ENCODE assay signal across 8 mouse cellular contexts in genomic region chr11:78327634-78328511, GRCm38 (mm10). TPM values are rescaled to one million over a fixed set of nuclear protein-coding genes. Genes with fewer than 3 reads are reported as not detected.
DNase-seq lines count a peak whose midpoint lies in the region; ATAC-seq lines count a peak whose summit lies in the region.

Pigs (plus strand) TSS chr11:78328415.

- peak; percentile 98 for DNase-seq in ZHBTc4 (ENCODE audit: low read depth, low spot score)
- DNase-seq in gastrocnemius, adult 8-10 months (ENCODE audit: low spot score in 2 of 2) = peak; percentile 94 to 95
- DNase-seq in hindlimb bud, embryonic 11.5 days (ENCODE audit: extremely low spot score, low read depth, low spot score) = peak; percentile 87
- peak; percentile 86 to 94 for DNase-seq in left cerebral cortex, adult 8-10 months (ENCODE audit: low spot score in 2 of 2)
- DNase-seq in right cerebral cortex, postnatal 10 days (ENCODE audit: low spot score in 2 of 2) = peak; percentile 97 to 98
- peak; percentile 94 for DNase-seq in urinary bladder, postnatal 25 days (ENCODE audit: low spot score)

- peak; percentile 98 for ATAC-seq in common myeloid progenitor, adult 5-6 weeks (replicated peaks; ENCODE audit: low read depth, poor library complexity, severe bottlenecking)

- peaks cover 64% of the 10 kb centered on the region for H3K4me1 ChIP-seq in megakaryocyte, embryonic 14.5 days

- no peaks in the 10 kb centered on the region for H3K9me3 ChIP-seq in megakaryocyte, embryonic 14.5 days

- peak within 1 kb of the TSS; percentile 97 for H3K4me3 ChIP-seq in megakaryocyte, embryonic 14.5 days (replicated peaks)

- H3K36me3 ChIP-seq in megakaryocyte, embryonic 14.5 days (replicated peaks; ENCODE audit: low read length) = peaks cover 55% of the 10 kb centered on the region

- H3K27me3 ChIP-seq in megakaryocyte, embryonic 14.5 days (replicated peaks) = no peaks in the 10 kb centered on the region

RNA-seq across cellular contexts. Expression of gene Pigs, which starts in this region (rescaled TPM):
- total RNA-seq in common myeloid progenitor, adult 5-6 weeks (2017) = 12.6 and 17.9 TPM in 2 replicates
- total RNA-seq in gastrocnemius, adult 8-10 months (2022) = 10 to 100 TPM; 19.1 to 25.1 (median 21.3) TPM
- total RNA-seq in left cerebral cortex, adult 8-10 months (2022) = 10 to 100 TPM; 57.1 to 62.1 (median 59.4) TPM
- polyA plus RNA-seq in megakaryocyte, embryonic 14.5 days (2012; ENCODE audit: insufficient read depth, low replicate concordance) = 53.1 and 73.7 TPM in 2 replicates

Comparison
In these comparisons a context has a peak if more than half of its experiments do, and no peak if none do; other contexts are left out.
1. Peak in every context shown above with its lines: DNase-seq, ATAC-seq and H3K4me3 ChIP-seq.